Mouse (Mus musculus) skeletal muscle tissue, adult 2 months (tissue): ENCODE results near the gene Slc1a7.

ENCODE experiments used
- DNase-seq: peaks from one replicate; pipeline ENCODE4 v3.0.0-alpha.2; 2012; ENCODE audit warnings: low read depth, low spot score

The Slc1a7 gene

GRCm38 (mm10) chr4:107967966-107968682, at the start of gene Slc1a7:
Gene Slc1a7, plus strand, starts transcription at chr4:107968332.
- no peak for DNase-seq

- DNase-seq: no peak
Measured at GRCm38 (mm10) chr4:107920336-107920735, 47.8 kb upstream of the Slc1a7 start.

GRCm38 (mm10) chr4:107921152-107921695, 46.9 kb upstream of the Slc1a7 start:
- DNase-seq: no peak

- no peak for DNase-seq
Measured at GRCm38 (mm10) chr4:107921952-107922351, 46.2 kb upstream of the Slc1a7 start.

- peak; percentile 97 for DNase-seq
Measured at GRCm38 (mm10) chr4:107923145-107923802, 44.9 kb upstream of the Slc1a7 start, which contains the start of gene Cpt2. Gene Cpt2, minus strand, starts transcription at chr4:107923610.

GRCm38 (mm10) chr4:107923803-107924194, 44.3 kb upstream of the Slc1a7 start:
- no peak for DNase-seq

GRCm38 (mm10) chr4:107928269-107928668, 39.9 kb upstream of the Slc1a7 start:
- DNase-seq: no peak

- DNase-seq: no peak
Measured at GRCm38 (mm10) chr4:107928726-107929125, 39.4 kb upstream of the Slc1a7 start.

GRCm38 (mm10) chr4:107931453-107931852, 36.7 kb upstream of the Slc1a7 start:
- DNase-seq: no peak

GRCm38 (mm10) chr4:107933239-107933638, 34.9 kb upstream of the Slc1a7 start:
- DNase-seq: no peak

GRCm38 (mm10) chr4:107935254-107935653, 32.9 kb upstream of the Slc1a7 start:
- DNase-seq: no peak

GRCm38 (mm10) chr4:107937338-107937737, 30.8 kb upstream of the Slc1a7 start:
- DNase-seq: peak; percentile 56

- DNase-seq: no peak
Measured at GRCm38 (mm10) chr4:107938124-107938523, 30.0 kb upstream of the Slc1a7 start.

- no peak for DNase-seq
Measured at GRCm38 (mm10) chr4:107942741-107943140, 25.4 kb upstream of the Slc1a7 start.

- DNase-seq: no peak
Measured at GRCm38 (mm10) chr4:107944141-107944540, 24.0 kb upstream of the Slc1a7 start.

- no peak for DNase-seq
Measured at GRCm38 (mm10) chr4:107949918-107950317, 18.2 kb upstream of the Slc1a7 start.

GRCm38 (mm10) chr4:107952845-107953244, 15.3 kb upstream of the Slc1a7 start:
- no peak for DNase-seq

- DNase-seq: no peak
Measured at GRCm38 (mm10) chr4:107955691-107956090, 12.4 kb upstream of the Slc1a7 start.

GRCm38 (mm10) chr4:107958487-107958886, 9.6 kb upstream of the Slc1a7 start:
- DNase-seq: no peak

- DNase-seq: peak; percentile 89
Measured at GRCm38 (mm10) chr4:107962044-107962732, 5.9 kb upstream of the Slc1a7 start.

GRCm38 (mm10) chr4:107962792-107963191, 5.3 kb upstream of the Slc1a7 start:
- DNase-seq: no peak

- DNase-seq: no peak
Measured at GRCm38 (mm10) chr4:107966416-107967109, 1.6 kb upstream of the Slc1a7 start.
